Mouse (Mus musculus) MEL (cell line): ENCODE data around the gene Rcbtb2. TPM values are rescaled to one million over a fixed set of nuclear protein-coding genes. Genes with fewer than 3 reads are reported as not detected.
A peak's percentile ranks its signal among the peaks of the same experiment; 100 is the strongest.

ENCODE experiments used
- DNase-seq: peaks from one replicate; pipeline ENCODE4 v3.0.0; 2011; ENCODE audit warnings: low read depth, low spot score
- H3K27ac ChIP-seq: 2 replicates; pipeline ENCODE4 v1.5.1; 2012; ENCODE audit warnings: low read depth, mild to moderate bottlenecking, control low read depth, low read length, moderate library complexity; ENCODE audit not compliant: control insufficient read depth
- H3K27me3 ChIP-seq, 2 experiments: fragments of 150-350 bp in 1 of 2; sonication (generic) in 1 of 2; 2 replicates each; pipeline ENCODE4 v1.6.1; 2012; ENCODE audit warnings: low read length in 2 of 2, mild to moderate bottlenecking in 2 of 2, improper control_type of control experiment in 1 of 2, moderate library complexity in 1 of 2; ENCODE audit not compliant: insufficient read depth in 2 of 2, control insufficient read depth in 1 of 2
- H3K36me3 ChIP-seq, 2 experiments: 2 replicates each; pipeline ENCODE4 v1.6.1; 2012 to 2014; ENCODE audit warnings: low read length in 2 of 2, improper control_type of control experiment in 1 of 2, inconsistent platforms in 1 of 2, mild to moderate bottlenecking in 1 of 2; ENCODE audit not compliant: insufficient read depth in 2 of 2, control insufficient read depth in 1 of 2
- H3K4me1 ChIP-seq, 2 experiments: fragments of 150-350 bp in 1 of 2; sonication (generic) in 1 of 2; 2 replicates each; pipeline ENCODE4 v1.6.1; 2012; ENCODE audit warnings: low read length in 2 of 2, improper control_type of control experiment in 1 of 2, mild to moderate bottlenecking in 1 of 2; ENCODE audit not compliant: insufficient read depth in 2 of 2, control insufficient read depth in 1 of 2
- H3K4me3 ChIP-seq, 2 experiments: fragments of 150-350 bp in 1 of 2; sonication (generic) in 1 of 2; 2 replicates each; pipeline ENCODE4 v1.5.1; 2012; ENCODE audit warnings: low read depth in 2 of 2, low read length in 2 of 2, mild to moderate bottlenecking in 2 of 2, moderate library complexity in 2 of 2, control low read depth in 1 of 2, improper control_type of control experiment in 1 of 2; ENCODE audit not compliant: control insufficient read depth in 1 of 2, insufficient read depth in 1 of 2
- H3K79me2 ChIP-seq: 2 replicates; pipeline ENCODE4 v1.6.1; 2012; ENCODE audit warnings: mild to moderate bottlenecking, low read length, moderate library complexity; ENCODE audit not compliant: control insufficient read depth, poor library complexity, insufficient read depth
- H3K9ac ChIP-seq: 2 replicates; pipeline ENCODE4 v1.6.1; 2012; ENCODE audit warnings: low read depth, mild to moderate bottlenecking, control low read depth, low read length, moderate library complexity; ENCODE audit not compliant: control insufficient read depth, poor library complexity, severe bottlenecking
- H3K9me3 ChIP-seq: fragments of 150-350 bp; sonication (generic); replicated peaks from 2 replicates; pipeline ENCODE4 v1.6.1; 2012; ENCODE audit warnings: mild to moderate bottlenecking, low read length, improper control_type of control experiment, moderate library complexity; ENCODE audit not compliant: insufficient read depth
- CHD1 ChIP-seq: IDR thresholded peaks from 2 replicates; pipeline ENCODE4 v1.6.1; 2012; ENCODE audit warnings: low read depth, mild to moderate bottlenecking, inconsistent platforms, low read length, improper control_type of control experiment
- EP300 ChIP-seq, 2 experiments: IDR thresholded peaks; 2 replicates each; pipeline ENCODE4 v1.6.1; 2011; ENCODE audit warnings: improper control_type of control experiment in 2 of 2, low read length in 2 of 2, low read depth in 1 of 2, mild to moderate bottlenecking in 1 of 2
- GABPA ChIP-seq: IDR thresholded peaks from 2 replicates; pipeline ENCODE4 v1.6.1; 2012; ENCODE audit warnings: low read depth, mild to moderate bottlenecking, inconsistent platforms, low read length, improper control_type of control experiment, moderate library complexity
- GATA1 ChIP-seq: IDR thresholded peaks from 2 replicates; pipeline ENCODE4 v1.6.1; 2011; ENCODE audit warnings: low read depth, low read length, improper control_type of control experiment
- KAT2A ChIP-seq: conservative IDR thresholded peaks from 2 replicates; pipeline ENCODE4 v1.6.1; 2012; ENCODE audit warnings: low read depth, low read length, improper control_type of control experiment, inconsistent platforms
- MAFK ChIP-seq: IDR thresholded peaks from 2 replicates; pipeline ENCODE4 v1.6.1; 2011; ENCODE audit warnings: low read depth, mild to moderate bottlenecking, low read length, improper control_type of control experiment, borderline replicate concordance
- MAX ChIP-seq: IDR thresholded peaks from 2 replicates; pipeline ENCODE4 v1.6.1; 2011; ENCODE audit warnings: low read length, improper control_type of control experiment
- MXI1 ChIP-seq: IDR thresholded peaks from 2 replicates; pipeline ENCODE4 v1.6.1; 2011; ENCODE audit warnings: mild to moderate bottlenecking, low read depth, low read length, improper control_type of control experiment
- NRF1 ChIP-seq: IDR thresholded peaks from 2 replicates; pipeline ENCODE4 v1.6.1; 2014; ENCODE audit warnings: low read depth, mild to moderate bottlenecking, inconsistent platforms, low read length, improper control_type of control experiment, moderate library complexity; ENCODE audit not compliant: poor library complexity, insufficient read depth, severe bottlenecking
- POLR2AphosphoS5 ChIP-seq: IDR thresholded peaks from 2 replicates; pipeline ENCODE4 v1.6.1; 2012; ENCODE audit warnings: low read depth, borderline replicate concordance, mild to moderate bottlenecking, inconsistent platforms, low read length, moderate library complexity, mixed read lengths
- RAD21 ChIP-seq: IDR thresholded peaks from 2 replicates; pipeline ENCODE4 v1.6.1; 2011; ENCODE audit warnings: mild to moderate bottlenecking, low read depth, low read length, improper control_type of control experiment
- RCOR1 ChIP-seq: IDR thresholded peaks from 2 replicates; pipeline ENCODE4 v1.6.1; 2012; ENCODE audit warnings: low read depth, mild to moderate bottlenecking, inconsistent platforms, low read length, improper control_type of control experiment
- SIN3A ChIP-seq: IDR thresholded peaks from 2 replicates; pipeline ENCODE4 v1.6.1; 2012; ENCODE audit warnings: low read length, improper control_type of control experiment, inconsistent platforms
- SMC3 ChIP-seq: IDR thresholded peaks from 2 replicates; pipeline ENCODE4 v1.6.1; 2011; ENCODE audit warnings: low read depth, low read length, improper control_type of control experiment
- TAL1 ChIP-seq: IDR thresholded peaks from 2 replicates; pipeline ENCODE4 v1.6.1; 2012; ENCODE audit warnings: mild to moderate bottlenecking, inconsistent platforms, low read length, moderate library complexity, mixed read lengths
- ZC3H11A ChIP-seq: IDR thresholded peaks from 2 replicates; pipeline ENCODE4 v1.6.1; 2012; ENCODE audit warnings: low read depth, mild to moderate bottlenecking, inconsistent platforms, low read length, improper control_type of control experiment
- polyA plus RNA-seq, 2 experiments: library from polyadenylated mRNA; stranded (reverse) in 1 of 2; unstranded in 1 of 2; fragments of >175 nt in 1 of 2; fragments of >200 nt in 1 of 2; gene quantifications; 2 replicates each; pipeline versions ENCODE4 v1.2.1 to v1.2.4; 2012; ENCODE audit warnings: low replicate concordance in 2 of 2, low read depth in 1 of 2; ENCODE audit not compliant: insufficient read length in 2 of 2, insufficient read depth in 1 of 2, missing spikeins in 1 of 2
- total RNA-seq: library from RNA; depleted of rRNA; stranded (reverse); fragments of 300-350 nt; gene quantifications from 2 replicates; pipeline ENCODE4 v1.2.3, GENCODE M21; 2012

The Rcbtb2 gene
- total and polyA plus RNA-seq, 3 experiments: 8.6 to 13.8 TPM; not detected in 1

GRCm38 (mm10) chr14:73173662-73174061 lies 50.8 kb downstream of the Rcbtb2 start:
- no peak for TF ChIP-seq NRF1
- TF ChIP-seq, all 39 proteins: peak for 0
- H3K27ac ChIP-seq: no peak overlapping the region

GRCm38 (mm10) chr14:73174091-73174995 lies 51.5 kb downstream of the Rcbtb2 start:
- Histone ChIP-seq H3K9me3 (no peaks in the 10 kb centered on the region), H3K27ac (no peak overlapping the region), H3K9ac (no peak overlapping the region), H3K27me3 (no peaks in the 10 kb centered on the region; a peak in 1 of 4 replicates), H3K4me1 (peaks cover 3 to 15% of the 10 kb centered on the region in 2 experiments), H3K79me2 (no peaks in the 10 kb centered on the region), H3K4me3 (no peak overlapping the region), H3K36me3 (peaks cover 0 to 10% of the 10 kb centered on the region in 2 experiments; a peak in 2 of 4 replicates)
- DNase-seq: no peak
- TF ChIP-seq SMC3: no peak

More at GRCm38 (mm10) chr14:73173662-73174061, 50.8 kb downstream of the Rcbtb2 start:
- H3K79me2 ChIP-seq: no peaks in the 10 kb centered on the region
- H3K9me3 ChIP-seq: no peaks in the 10 kb centered on the region
- no peak overlapping the region for H3K4me3 ChIP-seq
- DNase-seq: no peak
- H3K9ac ChIP-seq: no peak overlapping the region
- H3K27me3 ChIP-seq: no peaks in the 10 kb centered on the region; a peak in 1 of 4 replicates
- H3K36me3 ChIP-seq: peaks cover 0 to 10% of the 10 kb centered on the region in 2 experiments; a peak in 2 of 4 replicates
- peaks cover 3 to 15% of the 10 kb centered on the region in 2 experiments for H3K4me1 ChIP-seq

- H3K4me3 ChIP-seq: no peak overlapping the region
- H3K27ac ChIP-seq: no peak overlapping the region
- H3K79me2 ChIP-seq: no peaks in the 10 kb centered on the region
- H3K36me3 ChIP-seq: peaks cover 0 to 10% of the 10 kb centered on the region in 2 experiments; a peak in 2 of 4 replicates
- peaks cover 3 to 15% of the 10 kb centered on the region in 2 experiments for H3K4me1 ChIP-seq
- H3K9ac ChIP-seq: no peak overlapping the region
- peak; percentile 37 for DNase-seq
- no peaks in the 10 kb centered on the region; a peak in 1 of 4 replicates for H3K27me3 ChIP-seq
- TF ChIP-seq GABPA (no peak), RAD21 (no peak), RCOR1 (no peak), MAFK (no peak), EP300 (IDR thresholded peaks at IDR 0.05; ENCODE audit: low read depth in 1 of 2, low read length in 2 of 2) (no peak), POLR2AphosphoS5 (no peak), CHD1 (no peak), TAL1 (no peak), MAX (no peak), MXI1 (no peak), KAT2A (no peak), SIN3A (no peak), ZC3H11A (no peak), GATA1 (no peak)
- TF ChIP-seq, all 39 proteins: peak for 0
- H3K9me3 ChIP-seq: no peaks in the 10 kb centered on the region
Measured at GRCm38 (mm10) chr14:73175031-73175430, 52.2 kb downstream of the Rcbtb2 start.
